Mouse (Mus musculus) central nervous system, embryonic 11.5 days (tissue): Measurements from ENCODE around the gene Nlrp1b. TPM values are rescaled to one million over a fixed set of nuclear protein-coding genes. Genes with fewer than 3 reads are reported as not detected.

ENCODE experiments used
- polyA plus RNA-seq: library from polyadenylated mRNA; depleted of rRNA; stranded (reverse); fragments of >200 nt; gene quantifications from 2 replicates; pipeline ENCODE4 v1.2.3, GENCODE M21; 2012; rRNA removed

Gene Nlrp1b
- polyA plus RNA-seq = 0.06 TPM in 2 replicates

GRCm38 (mm10) chr11:71230684-71231480, at the start of gene Nlrp1b:
Gene Nlrp1b (minus strand): TSS chr11:71230733.

DNA sequence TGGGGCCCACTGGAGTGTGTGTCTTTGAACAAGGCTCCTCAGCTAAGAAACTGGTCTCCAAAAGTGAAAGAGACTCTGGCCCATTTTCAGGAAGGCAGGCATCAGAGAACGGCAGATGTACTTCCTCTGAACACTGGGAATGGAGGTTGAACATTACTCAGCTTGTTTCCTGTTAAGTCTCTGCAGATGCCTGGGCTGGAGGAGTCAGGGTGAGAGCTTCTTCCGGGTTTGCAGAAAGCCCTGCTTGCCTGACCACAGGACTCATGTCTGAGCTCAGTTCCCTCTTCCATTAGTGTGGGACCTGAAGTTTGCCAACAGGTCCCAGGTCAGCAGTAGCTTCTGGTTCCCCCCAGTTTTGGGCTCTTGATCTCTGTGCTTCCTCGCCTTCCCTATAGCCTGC, 85.9 kb downstream of the Nlrp1b start, which contains the start of gene Nlrp1a:
Gene Nlrp1a, minus strand, starts transcription at position 44 of the 400 bp plus-strand sequence.

Other genes with a start within 250 kb of the Nlrp1b start
- gene C1qbp, start 247.7 kb downstream of the Nlrp1b start, polyA plus RNA-seq = 156 and 169 TPM in 2 replicates
- 19.2 and 29.2 TPM in 2 replicates for gene Dhx33, start 226.3 kb downstream of the Nlrp1b start, polyA plus RNA-seq
- gene Mis12, start 211.1 kb downstream of the Nlrp1b start, polyA plus RNA-seq = 37.1 and 38.8 TPM in 2 replicates
- gene Derl2, start 210.9 kb downstream of the Nlrp1b start, polyA plus RNA-seq = 17.4 and 27.6 TPM in 2 replicates
- gene 6330403K07Rik, start 197.2 kb downstream of the Nlrp1b start, polyA plus RNA-seq = 196 and 211 TPM in 2 replicates
- 0.04 TPM in 2 replicates for gene Nlrp1a, start 86.0 kb downstream of the Nlrp1b start, polyA plus RNA-seq